Mouse (Mus musculus): ENCODE measurements around the gene Prr12.
"Not testable (repeated sequence)": the region's sequence is repeated elsewhere in the genome, so short reads cannot be mapped to it uniquely, and the experiment has no call there.

The Prr12 gene

GRCm38 (mm10) chr7:45023711-45024110, 29.0 kb downstream of the Prr12 start:
- not testable (repeated sequence) for DNase-seq (ENCODE audit: low spot score in 2 of 2)

- DNase-seq (ENCODE audit: low spot score in 2 of 2): no peak
Observed at GRCm38 (mm10) chr7:45020225-45020624, 32.5 kb downstream of the Prr12 start.

GRCm38 (mm10) chr7:45019031-45019571, 33.6 kb downstream of the Prr12 start:
- no peak for DNase-seq (ENCODE audit: low spot score in 2 of 2)

- DNase-seq (ENCODE audit: low spot score in 2 of 2): peak; percentile 81 to 87
Observed at GRCm38 (mm10) chr7:45017242-45018061, 35.2 kb downstream of the Prr12 start, which contains the start of gene Rras. Gene Rras, plus strand, starts transcription at chr7:45017961.

GRCm38 (mm10) chr7:45016761-45017160, 35.9 kb downstream of the Prr12 start:
- DNase-seq (ENCODE audit: low spot score in 2 of 2): no peak

GRCm38 (mm10) chr7:45015957-45016612, 36.6 kb downstream of the Prr12 start, which contains the start of gene Scaf1:
Gene Scaf1, minus strand, starts transcription at chr7:45016363.
- DNase-seq (ENCODE audit: low spot score in 2 of 2): peak; percentile 100

- DNase-seq (ENCODE audit: low spot score in 2 of 2): no peak
Observed at GRCm38 (mm10) chr7:45015344-45015956, 37.2 kb downstream of the Prr12 start.

- DNase-seq (ENCODE audit: low spot score in 2 of 2): no peak
Observed at GRCm38 (mm10) chr7:45014096-45014451, 38.6 kb downstream of the Prr12 start.

- DNase-seq (ENCODE audit: low spot score in 2 of 2): no peak
Observed at GRCm38 (mm10) chr7:45013366-45014095, 39.1 kb downstream of the Prr12 start.

- DNase-seq (ENCODE audit: low spot score in 2 of 2): no peak
Observed at GRCm38 (mm10) chr7:45012824-45013223, 39.9 kb downstream of the Prr12 start.

GRCm38 (mm10) chr7:45012011-45012410, 40.7 kb downstream of the Prr12 start:
- DNase-seq (ENCODE audit: low spot score in 2 of 2): no peak

- DNase-seq (ENCODE audit: low spot score in 2 of 2): no peak
Observed at GRCm38 (mm10) chr7:45008411-45008810, 44.3 kb downstream of the Prr12 start.

GRCm38 (mm10) chr7:45007846-45008245, 44.8 kb downstream of the Prr12 start:
- DNase-seq (ENCODE audit: low spot score in 2 of 2): no peak

- no peak for DNase-seq (ENCODE audit: low spot score in 2 of 2)
Observed at GRCm38 (mm10) chr7:45007141-45007540, 45.5 kb downstream of the Prr12 start.

- DNase-seq (ENCODE audit: low spot score in 2 of 2): no peak
Observed at GRCm38 (mm10) chr7:45006503-45006902, 46.2 kb downstream of the Prr12 start.

GRCm38 (mm10) chr7:45005321-45005992, 47.2 kb downstream of the Prr12 start:
- no peak for DNase-seq (ENCODE audit: low spot score in 2 of 2)

- no peak for DNase-seq (ENCODE audit: low spot score in 2 of 2)
Observed at GRCm38 (mm10) chr7:45004546-45004945, 48.1 kb downstream of the Prr12 start.

- DNase-seq (ENCODE audit: low spot score in 2 of 2): no peak
Observed at GRCm38 (mm10) chr7:45002440-45002839, 50.2 kb downstream of the Prr12 start.

GRCm38 (mm10) chr7:45000539-45001114, 52.1 kb downstream of the Prr12 start:
- DNase-seq (ENCODE audit: low spot score in 2 of 2): no peak

- DNase-seq (ENCODE audit: low spot score in 2 of 2): no peak
Observed at GRCm38 (mm10) chr7:44999753-45000152, 52.9 kb downstream of the Prr12 start.

GRCm38 (mm10) chr7:44998501-44998955, 54.2 kb downstream of the Prr12 start, which contains the start of gene Bcl2l12:
Gene Bcl2l12, minus strand, starts transcription at chr7:44998712.
- no peak for DNase-seq (ENCODE audit: low spot score in 2 of 2)

Measured in frontal cortex, postnatal 36 days (tissue).